Mouse (Mus musculus) limb, embryonic 10.5 days (tissue): ENCODE measurements at regions not wholly inside any gene's neighbourhood (a gene's known extent, or its start where the extent isn't known, plus 50 kb on each side); places are given as distances from the start of the nearest gene placed in this dataset.

Experiments used
- DNase-seq: peaks from one replicate; pipeline ENCODE4 v3.0.0-alpha.2; 2017; ENCODE audit warnings: low spot score
- H3K27ac ChIP-seq: fragments of 300-500 bp; sonication (generic); 2 replicates; pipeline ENCODE4 v1.5.1; 2016; ENCODE audit warnings: mild to moderate bottlenecking
- H3K27me3 ChIP-seq: fragments of 300-500 bp; sonication (generic); 2 replicates; pipeline ENCODE4 v1.6.1; 2016; ENCODE audit warnings: low read depth, mild to moderate bottlenecking; ENCODE audit not compliant: poor library complexity, severe bottlenecking
- H3K36me3 ChIP-seq: fragments of 300-500 bp; sonication (generic); 2 replicates; pipeline ENCODE4 v1.6.1; 2016; ENCODE audit warnings: mild to moderate bottlenecking, moderate library complexity
- H3K4me1 ChIP-seq: fragments of 300-500 bp; sonication (generic); 2 replicates; pipeline ENCODE4 v1.6.1; 2016
- H3K4me3 ChIP-seq: fragments of 300-500 bp; sonication (generic); 2 replicates; pipeline ENCODE4 v1.5.1; 2016; ENCODE audit warnings: mild to moderate bottlenecking, moderate library complexity
- H3K9me3 ChIP-seq: fragments of 300-500 bp; sonication (generic); replicated peaks from 2 replicates; pipeline ENCODE4 v1.6.1; 2016; ENCODE audit warnings: mild to moderate bottlenecking
- WGBS: fragments of 180-500 bp; shearing (Covaris S2); methylation state at CpG from one replicate; pipeline ENCODE4 v1.1.7; 2016; 5-methylcytosine and 5-hydroxymethylcytosine counted together

DNA sequence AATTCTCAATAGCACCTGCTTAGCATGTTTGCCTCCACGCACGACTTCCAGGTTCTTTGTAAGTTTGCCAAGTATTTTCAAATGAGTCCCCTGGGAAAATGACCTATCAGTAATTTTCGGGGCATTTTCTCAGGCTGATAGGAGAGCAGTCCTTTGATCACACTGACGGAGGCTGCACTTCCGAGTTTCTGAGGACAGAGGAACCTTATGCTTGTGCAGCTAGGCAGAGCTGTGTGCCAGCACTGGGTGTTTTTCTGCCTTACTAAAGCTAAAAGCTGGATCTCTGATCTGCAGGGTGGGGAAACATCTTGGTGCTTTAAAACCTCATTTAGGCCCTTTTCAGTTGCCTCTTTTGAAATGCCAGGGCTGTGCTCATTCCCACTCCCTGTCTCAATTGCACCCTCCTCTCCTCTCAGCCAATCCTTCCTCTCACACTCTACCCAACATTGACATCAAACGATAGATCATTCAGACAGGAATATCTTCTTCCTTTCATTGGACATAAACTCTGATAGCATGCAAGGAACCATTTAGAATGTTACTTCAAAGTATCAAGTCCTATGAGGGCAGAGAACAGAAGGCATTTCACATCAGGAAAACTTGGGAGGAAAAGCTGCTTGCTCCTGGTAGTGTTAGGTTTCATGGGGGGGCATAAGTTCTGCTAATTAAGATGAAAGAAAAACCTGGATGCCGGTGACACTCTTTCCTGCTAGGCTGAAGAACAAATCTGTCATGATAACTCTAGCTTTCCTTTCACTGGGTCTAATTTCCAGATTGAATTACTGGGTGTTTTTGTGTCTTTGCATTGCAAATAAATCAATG, 95.3 kb downstream of the Lurap1l start:
- no peak overlapping the region for H3K27ac ChIP-seq
- H3K9me3 ChIP-seq: no peaks in the 10 kb centered on the region
- no peak for DNase-seq
- H3K27me3 ChIP-seq: no peaks in the 10 kb centered on the region
- no peaks in the 10 kb centered on the region for H3K36me3 ChIP-seq
- H3K4me3 ChIP-seq: no peak overlapping the region
- 50% methylated on average over 7 of the region's 7 CpGs for WGBS
- H3K4me1 ChIP-seq: no peaks in the 10 kb centered on the region

DNA sequence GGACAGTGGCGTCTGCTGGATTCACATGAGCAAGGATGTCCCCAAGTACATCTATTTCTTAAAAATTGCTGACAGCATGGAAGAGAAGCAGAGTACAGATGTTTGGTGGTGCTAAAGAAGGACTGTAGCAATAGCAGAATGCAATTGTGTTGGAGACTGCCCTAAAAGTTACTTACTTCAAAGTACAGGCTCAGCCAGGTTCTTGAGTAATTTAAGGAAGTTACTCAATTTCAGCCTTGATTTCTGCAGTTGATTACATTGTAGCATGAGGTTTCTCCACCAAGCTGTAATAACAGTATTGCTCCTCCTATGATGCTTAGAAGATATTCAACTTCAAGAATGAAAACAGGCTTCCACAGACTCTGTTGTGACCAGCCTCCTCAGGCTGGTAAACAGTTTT, 96.1 kb downstream of the Lurap1l start:
- H3K4me1 ChIP-seq: no peaks in the 10 kb centered on the region
- H3K36me3 ChIP-seq: no peaks in the 10 kb centered on the region
- H3K9me3 ChIP-seq: no peaks in the 10 kb centered on the region
- no peak for DNase-seq
- WGBS: 71% methylated on average over 1 of the region's 1 CpGs
- no peak overlapping the region for H3K27ac ChIP-seq
- H3K4me3 ChIP-seq: no peak overlapping the region
- no peaks in the 10 kb centered on the region for H3K27me3 ChIP-seq

DNA sequence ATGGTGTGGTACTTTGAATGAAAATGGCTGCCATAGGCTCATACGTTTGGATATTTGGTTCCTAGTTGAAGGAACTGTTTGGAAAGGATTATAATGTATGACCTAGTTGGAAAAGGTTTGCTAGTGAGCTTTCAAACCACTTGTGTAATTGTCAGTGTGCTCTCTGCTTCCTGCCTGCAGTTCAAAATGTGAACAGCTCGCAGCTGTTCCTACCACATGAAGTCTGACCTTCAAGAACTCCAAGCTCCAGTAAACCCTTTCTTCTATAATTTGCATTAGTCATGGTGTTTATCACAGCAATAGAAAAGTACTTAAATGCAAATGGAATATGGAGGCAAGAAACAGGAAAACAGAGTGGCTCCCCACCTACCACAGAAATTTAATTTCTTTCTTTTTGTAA, 111.4 kb downstream of the Lurap1l start:
- Histone ChIP-seq H3K27ac (no peak overlapping the region), H3K36me3 (no peaks in the 10 kb centered on the region), H3K9me3 (no peaks in the 10 kb centered on the region), H3K4me3 (no peak overlapping the region), H3K27me3 (no peaks in the 10 kb centered on the region), H3K4me1 (no peaks in the 10 kb centered on the region)
- 86% methylated on average over 2 of the region's 2 CpGs for WGBS
- DNase-seq: no peak

DNA sequence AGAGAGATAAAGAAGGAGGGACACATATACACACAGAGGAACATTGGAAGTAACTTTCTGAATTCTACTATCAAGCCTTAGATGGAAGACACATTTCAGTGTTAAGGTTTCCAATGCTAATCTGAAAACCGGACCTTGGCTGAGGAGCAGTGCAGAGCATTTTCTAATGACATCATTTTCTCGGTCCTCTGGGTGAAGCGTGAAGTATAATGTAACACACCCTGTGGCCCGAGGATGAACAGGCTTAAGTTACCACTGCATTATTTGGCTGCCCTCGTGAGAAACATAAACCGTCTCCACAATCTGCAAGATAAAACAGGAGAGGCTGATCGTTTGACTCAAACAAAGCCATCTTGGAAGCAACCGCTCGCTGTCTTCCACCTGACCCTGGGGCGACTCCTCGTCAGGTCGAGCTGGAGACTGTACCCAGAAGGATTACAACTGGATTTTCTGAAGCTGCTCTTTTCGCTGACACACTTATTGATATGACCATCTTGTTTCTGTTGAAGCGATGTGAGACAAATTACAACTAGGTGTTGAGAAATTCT, 113.1 kb downstream of the Lurap1l start:
- Histone ChIP-seq H3K4me3 (no peak overlapping the region), H3K9me3 (no peaks in the 10 kb centered on the region), H3K36me3 (no peaks in the 10 kb centered on the region), H3K4me1 (no peaks in the 10 kb centered on the region), H3K27ac (no peak overlapping the region), H3K27me3 (no peaks in the 10 kb centered on the region)
- no peak for DNase-seq
- 75% methylated on average over 14 of the region's 14 CpGs for WGBS

DNA sequence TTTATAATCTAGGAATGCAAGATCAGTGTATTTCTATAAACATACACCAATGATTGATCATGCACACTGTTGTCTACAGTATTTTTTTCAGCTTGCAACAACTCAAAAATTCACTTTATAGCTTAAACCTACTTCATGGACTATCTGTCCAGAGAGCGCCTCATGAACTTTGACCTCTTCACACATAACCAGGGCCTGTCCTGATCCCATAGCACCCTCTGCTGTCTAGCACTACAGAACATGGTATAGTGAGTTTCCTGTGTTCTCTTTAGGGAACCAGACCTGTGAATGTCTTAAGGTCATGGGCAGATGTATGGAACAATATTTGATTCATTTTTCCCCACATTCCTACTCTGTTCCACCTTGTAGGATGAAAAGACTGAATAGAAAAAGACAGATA, 117.1 kb downstream of the Lurap1l start:
- WGBS: 89% methylated on average over 1 of the region's 1 CpGs
- H3K27ac ChIP-seq: no peak overlapping the region
- no peaks in the 10 kb centered on the region for H3K4me1 ChIP-seq
- DNase-seq: no peak
- H3K36me3 ChIP-seq: no peaks in the 10 kb centered on the region
- H3K9me3 ChIP-seq: no peaks in the 10 kb centered on the region
- no peaks in the 10 kb centered on the region for H3K27me3 ChIP-seq
- H3K4me3 ChIP-seq: no peak overlapping the region

DNA sequence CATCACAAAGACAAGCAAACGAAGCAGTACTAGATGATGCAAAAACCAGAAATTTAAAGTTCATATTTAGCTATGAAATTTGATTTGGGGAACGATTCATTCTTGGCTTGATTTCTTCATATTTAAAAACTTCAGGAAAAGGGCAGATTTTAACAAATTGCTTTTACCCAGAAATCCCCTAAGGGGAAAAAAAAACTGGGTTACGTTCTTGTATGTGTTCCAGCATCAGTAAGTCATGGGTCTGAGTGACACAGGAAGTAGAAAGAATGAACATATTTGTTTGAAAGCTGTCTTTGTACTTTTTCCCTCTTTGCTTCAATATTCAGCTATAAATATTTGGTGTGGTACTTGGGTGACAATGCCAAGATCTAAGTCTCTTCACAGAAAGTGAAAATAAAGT, 120.2 kb downstream of the Lurap1l start:
- no peaks in the 10 kb centered on the region for H3K36me3 ChIP-seq
- no peak overlapping the region for H3K27ac ChIP-seq
- no peaks in the 10 kb centered on the region for H3K9me3 ChIP-seq
- no peaks in the 10 kb centered on the region for H3K4me1 ChIP-seq
- 80% methylated on average over 3 of the region's 3 CpGs for WGBS
- no peak for DNase-seq
- H3K4me3 ChIP-seq: no peak overlapping the region
- H3K27me3 ChIP-seq: no peaks in the 10 kb centered on the region

DNA sequence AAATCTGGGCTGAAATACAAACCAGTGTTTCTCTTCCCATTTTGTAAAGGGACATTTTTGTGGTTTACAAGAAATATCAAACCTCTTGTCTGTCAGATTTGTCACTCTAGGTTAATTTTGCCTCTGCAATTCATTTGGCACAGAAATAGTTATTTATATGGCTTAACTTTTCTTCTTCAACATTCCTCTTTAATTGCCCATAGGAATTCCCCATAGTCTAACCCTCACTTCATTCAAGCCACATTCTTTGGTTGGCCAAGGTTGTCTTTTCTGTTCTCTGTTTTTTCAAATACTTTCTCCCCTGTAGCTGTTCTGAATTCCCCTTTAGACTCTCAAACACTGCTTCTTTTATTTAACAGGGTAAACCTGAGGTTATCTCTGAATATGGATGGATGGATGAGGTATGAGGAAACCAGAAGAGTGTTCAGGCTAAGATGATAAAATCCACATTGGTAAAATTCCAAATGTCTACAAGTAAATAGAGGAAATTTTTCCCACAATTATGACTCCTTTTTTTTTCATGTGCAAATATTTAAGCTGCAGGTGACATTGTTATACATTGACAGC, 127.0 kb downstream of the Lurap1l start:
- Histone ChIP-seq H3K4me3 (no peak overlapping the region), H3K27ac (no peak overlapping the region), H3K36me3 (no peaks in the 10 kb centered on the region), H3K4me1 (no peaks in the 10 kb centered on the region), H3K9me3 (no peaks in the 10 kb centered on the region), H3K27me3 (no peaks in the 10 kb centered on the region)
- DNase-seq: no peak

DNA sequence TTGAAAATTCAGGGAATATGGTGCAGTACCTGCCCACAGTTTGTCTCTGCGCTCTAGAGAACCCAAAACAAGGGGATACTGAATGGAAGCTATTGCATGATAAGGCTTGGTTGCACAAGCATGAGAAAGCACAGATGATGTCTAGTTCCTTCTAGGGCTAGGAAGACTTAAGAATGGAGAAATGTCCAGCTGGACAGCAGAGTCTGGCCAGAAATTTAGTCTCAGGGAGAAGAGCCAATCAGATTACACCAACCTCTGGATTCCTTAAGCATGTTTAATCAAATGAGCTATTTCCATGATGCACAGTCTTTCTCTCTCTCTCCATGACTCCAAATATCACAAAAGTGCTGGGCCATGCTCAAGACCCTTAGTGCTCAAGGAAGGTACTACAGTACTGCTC, 147.8 kb downstream of the Lurap1l start:
- WGBS: 87% methylated on average over 1 of the region's 1 CpGs
- H3K4me3 ChIP-seq: no peak overlapping the region

DNA sequence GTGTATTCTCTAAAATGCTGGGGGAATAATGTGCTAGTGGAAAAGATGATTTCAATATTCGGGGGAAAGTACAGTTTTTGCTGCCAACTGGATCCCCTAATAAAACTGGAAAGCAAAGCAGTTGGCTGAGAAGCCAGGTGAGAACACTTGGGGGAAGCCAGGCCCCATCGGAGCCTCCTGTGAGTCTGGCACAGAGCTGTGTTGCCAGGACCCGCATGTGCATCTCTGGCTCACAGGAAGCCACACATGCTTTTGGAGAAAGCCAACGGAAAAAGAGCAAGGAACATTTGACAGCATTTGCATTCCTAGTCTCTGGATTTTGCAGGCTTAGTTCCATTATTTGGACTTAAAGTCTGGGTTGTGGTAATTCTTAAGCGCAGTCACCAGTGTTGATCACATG, 148.4 kb downstream of the Lurap1l start:
- 92% methylated on average over 5 of the region's 5 CpGs for WGBS
- no peak for DNase-seq
- Histone ChIP-seq H3K27ac (no peak overlapping the region), H3K36me3 (no peaks in the 10 kb centered on the region), H3K4me1 (no peaks in the 10 kb centered on the region), H3K4me3 (no peak overlapping the region), H3K9me3 (no peaks in the 10 kb centered on the region), H3K27me3 (no peaks in the 10 kb centered on the region)

More for the DNA sequence above, 147.8 kb downstream of the Lurap1l start:
- H3K27ac ChIP-seq: no peak overlapping the region
- H3K36me3 ChIP-seq: no peaks in the 10 kb centered on the region
- H3K9me3 ChIP-seq: no peaks in the 10 kb centered on the region
- H3K27me3 ChIP-seq: no peaks in the 10 kb centered on the region
- no peaks in the 10 kb centered on the region for H3K4me1 ChIP-seq
- no peak for DNase-seq

DNA sequence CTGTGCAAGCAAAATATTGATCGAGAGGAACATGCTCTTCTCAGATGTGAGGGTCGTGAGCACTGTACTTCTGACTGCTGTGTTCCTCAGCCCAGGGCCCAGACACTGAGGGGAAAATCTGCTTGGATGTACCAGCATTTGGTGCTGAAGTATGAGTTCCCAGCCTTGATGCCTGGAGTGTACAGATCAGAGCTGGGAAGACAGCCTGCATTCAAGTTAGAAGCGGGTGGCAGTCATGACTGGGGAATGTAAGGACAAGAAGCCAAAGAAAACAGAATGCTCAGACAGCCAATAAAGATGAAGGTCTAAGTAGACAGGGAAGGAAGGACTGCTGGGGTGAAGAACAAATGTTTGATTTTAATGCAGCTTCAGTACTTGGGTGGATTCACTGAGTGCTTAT, 148.9 kb downstream of the Lurap1l start:
- H3K4me1 ChIP-seq: no peaks in the 10 kb centered on the region
- WGBS: 92% methylated on average over 3 of the region's 3 CpGs
- no peak for DNase-seq
- H3K36me3 ChIP-seq: no peaks in the 10 kb centered on the region
- H3K9me3 ChIP-seq: no peaks in the 10 kb centered on the region
- no peaks in the 10 kb centered on the region for H3K27me3 ChIP-seq
- no peak overlapping the region for H3K27ac ChIP-seq
- H3K4me3 ChIP-seq: no peak overlapping the region

DNA sequence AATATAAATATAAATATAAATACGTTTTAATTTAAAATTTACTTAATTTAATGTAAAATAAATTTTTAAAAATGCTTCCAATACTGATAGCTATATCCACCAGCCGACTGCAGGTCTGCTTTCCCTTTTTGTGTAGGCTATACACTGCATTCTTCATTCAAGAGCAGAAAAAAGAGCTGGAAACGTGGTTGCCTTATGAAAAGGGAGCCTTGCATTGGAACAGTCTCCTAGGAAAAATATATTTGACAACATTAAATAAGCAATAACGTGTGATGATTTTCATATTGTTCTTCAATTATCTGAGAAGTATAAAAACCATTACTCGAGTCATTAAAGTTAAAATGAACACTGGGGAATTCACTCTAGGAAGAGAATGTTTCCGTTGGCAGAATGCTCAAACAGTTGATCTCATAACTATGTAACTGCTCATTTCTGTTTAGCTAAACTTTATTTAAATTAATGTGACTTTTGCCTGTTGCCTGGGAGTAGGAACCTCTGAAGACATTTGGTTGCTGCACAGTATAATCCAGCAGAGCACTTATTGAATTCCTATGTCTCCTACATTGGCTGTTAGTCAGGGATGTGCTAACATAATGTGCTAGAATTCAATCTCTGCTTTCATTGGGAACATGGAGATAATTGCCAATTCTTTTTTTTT, 172.0 kb downstream of the Lurap1l start:
- 75% methylated on average over 6 of the region's 6 CpGs for WGBS
- Histone ChIP-seq H3K4me3 (no peak overlapping the region), H3K4me1 (peaks cover 9% of the 10 kb centered on the region), H3K36me3 (no peaks in the 10 kb centered on the region), H3K27me3 (no peaks in the 10 kb centered on the region), H3K27ac (no peak overlapping the region), H3K9me3 (no peaks in the 10 kb centered on the region)
- no peak for DNase-seq

DNA sequence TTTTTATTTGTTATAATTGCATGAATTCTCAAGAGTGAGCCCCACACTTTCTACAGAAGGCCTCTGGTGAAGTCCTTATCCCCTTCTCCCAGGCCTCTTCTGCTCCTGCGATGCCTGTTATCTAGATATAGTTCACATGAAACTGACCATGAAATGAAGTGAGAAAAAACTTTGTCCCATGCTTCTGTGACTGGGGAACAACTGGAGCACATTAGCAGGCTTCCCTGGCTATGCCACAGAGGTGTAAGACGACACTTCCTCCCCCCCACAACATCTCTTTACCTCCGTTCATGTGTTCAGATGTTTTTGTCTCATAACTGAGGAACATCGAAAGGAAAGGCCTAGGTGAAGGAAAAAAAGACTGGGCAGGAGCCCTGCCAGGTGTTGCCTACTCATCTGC, 174.7 kb downstream of the Lurap1l start:
- Histone ChIP-seq H3K4me3 (no peak overlapping the region), H3K36me3 (no peaks in the 10 kb centered on the region), H3K9me3 (no peaks in the 10 kb centered on the region), H3K27me3 (no peaks in the 10 kb centered on the region), H3K4me1 (peaks cover 9% of the 10 kb centered on the region), H3K27ac (no peak overlapping the region)
- DNase-seq: peak; percentile 31
- WGBS: 50% methylated on average over 4 of the region's 4 CpGs

DNA sequence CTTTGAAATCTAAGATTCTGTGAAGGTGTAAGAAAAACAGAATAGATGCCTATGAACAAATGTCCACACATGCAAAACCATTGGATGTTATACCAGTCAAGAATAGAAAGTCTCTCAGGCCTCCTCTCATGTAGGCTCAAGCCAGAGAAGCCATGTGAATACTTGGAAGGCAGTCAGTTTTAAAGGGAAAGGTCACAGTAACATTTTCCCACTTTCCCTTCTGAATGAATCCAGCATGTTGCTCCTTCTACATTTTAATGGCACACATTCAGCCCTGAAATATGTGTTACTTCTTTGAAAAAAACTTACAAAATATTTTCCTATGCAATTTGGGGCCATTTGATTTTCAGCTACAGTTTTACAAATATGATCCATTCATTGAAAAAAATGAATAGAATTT, 186.1 kb downstream of the Lurap1l start:
- H3K27ac ChIP-seq: no peak overlapping the region
- no peaks in the 10 kb centered on the region for H3K9me3 ChIP-seq
- no peak for DNase-seq
- H3K4me3 ChIP-seq: no peak overlapping the region
- no peaks in the 10 kb centered on the region for H3K36me3 ChIP-seq
- no peaks in the 10 kb centered on the region for H3K4me1 ChIP-seq
- H3K27me3 ChIP-seq: no peaks in the 10 kb centered on the region
